Comparison of ENCODE assay signal across 8 mouse cellular contexts in genomic region chrX:74246693-74247092, GRCm38 (mm10). TPM values are rescaled to one million over a fixed set of nuclear protein-coding genes. Genes with fewer than 3 reads are reported as not detected.
DNase-seq lines count a peak whose midpoint lies in the region; ATAC-seq and TF ChIP-seq lines count a peak whose summit lies in the region.

No protein-coding gene starts in this region.

- no peaks in the 10 kb centered on the region for H3K27me3 ChIP-seq in embryonic facial prominence, embryonic 14.5 days (replicated peaks; ENCODE audit: control insufficient read depth, insufficient read depth, low read length)
- no peaks in the 10 kb centered on the region for H3K27me3 ChIP-seq in hindbrain, postnatal 0 days (ENCODE audit: insufficient read depth, low read length)

- H3K27ac ChIP-seq in embryonic facial prominence, embryonic 14.5 days (replicated peaks; ENCODE audit: low read depth, low read length): peak overlapping the region; percentile 88
- H3K27ac ChIP-seq in hindbrain, postnatal 0 days: peak overlapping the region; percentile 91; the same call in 1 of the 2 replicates

- WGBS in lung, adult 2 months: 31% methylated on average over 15 of the region's 15 CpGs
- 29% methylated on average over 14 of the region's 15 CpGs for WGBS in embryonic facial prominence, embryonic 14.5 days
- WGBS in hindbrain, postnatal 0 days: 27% methylated on average over 15 of the region's 15 CpGs

- peak; percentile 13 for ATAC-seq in embryonic facial prominence, embryonic 14.5 days (ENCODE audit: low read depth)
- ATAC-seq in hindbrain, postnatal 0 days: no peak; the same call in 1 of the 2 replicates
- 0 out of 2 replicates have a peak, but pooled peaks have one; percentile 2 for ATAC-seq in megakaryocyte progenitor cell, adult 5-6 weeks (replicated peaks; ENCODE audit: poor library complexity)
- ATAC-seq in megakaryocyte-erythroid progenitor cell, adult 5-6 weeks (replicated peaks; ENCODE audit: low FRiP score, low TSS enrichment, poor library complexity, severe bottlenecking): no peak

- TF ChIP-seq POLR2A in lung, adult 2 months (IDR thresholded peaks at IDR 0.05; ENCODE audit: borderline replicate concordance, extremely low read depth, low read depth, low read length): no peak

- no peaks in the 10 kb centered on the region for H3K9me3 ChIP-seq in embryonic facial prominence, embryonic 14.5 days (ENCODE audit: control insufficient read depth, low read length)
- no peaks in the 10 kb centered on the region for H3K9me3 ChIP-seq in hindbrain, postnatal 0 days (ENCODE audit: low read length)

- peak overlapping the region; percentile 54 for H3K9ac ChIP-seq in embryonic facial prominence, embryonic 14.5 days (ENCODE audit: low read depth, low read length)
- H3K9ac ChIP-seq in hindbrain, postnatal 0 days (replicated peaks; ENCODE audit: low read length): peak overlapping the region; percentile 44

- DNase-seq in lung, adult 2 months: peak; percentile 39
- no peak for DNase-seq in lung, postnatal 4 days
- no peak for DNase-seq in embryonic facial prominence, embryonic 14.5 days (ENCODE audit: low spot score)
- DNase-seq in hindbrain, postnatal 0 days (ENCODE audit: low spot score): no peak
- no peak for DNase-seq in cerebellum, postnatal 10 days
- no peak for DNase-seq in cerebellum, postnatal 14 days

- H3K36me3 ChIP-seq in embryonic facial prominence, embryonic 14.5 days (ENCODE audit: control insufficient read depth, insufficient read depth, low read length): peaks cover 14% of the 10 kb centered on the region
- no peaks in the 10 kb centered on the region for H3K36me3 ChIP-seq in hindbrain, postnatal 0 days (ENCODE audit: insufficient read depth, low read length)

- H3K4me2 ChIP-seq in embryonic facial prominence, embryonic 14.5 days (ENCODE audit: low read depth, low read length): peak overlapping the region; percentile 59
- H3K4me2 ChIP-seq in hindbrain, postnatal 0 days (ENCODE audit: low read depth, low read length): peak overlapping the region; percentile 68

- peak overlapping the region; percentile 78 for H3K4me3 ChIP-seq in lung, adult 2 months (replicated peaks; ENCODE audit: extremely low read depth, low read depth, low read length)
- peak overlapping the region; percentile 46 for H3K4me3 ChIP-seq in embryonic facial prominence, embryonic 14.5 days (ENCODE audit: low read depth, low read length)
- peak overlapping the region; percentile 48 for H3K4me3 ChIP-seq in hindbrain, postnatal 0 days (ENCODE audit: low read length)

- no peak for TF ChIP-seq CTCF in lung, adult 2 months (IDR thresholded peaks at IDR 0.05; ENCODE audit: insufficient read depth, low read length)
- TF ChIP-seq CTCF in hindbrain, postnatal 0 days (IDR thresholded peaks at IDR 0.05; ENCODE audit: low read depth): no peak

- no peaks in the 10 kb centered on the region; the same call in 1 of the 2 replicates for H3K4me1 ChIP-seq in lung, adult 2 months (ENCODE audit: control insufficient read depth, insufficient read depth, low read length)
- H3K4me1 ChIP-seq in embryonic facial prominence, embryonic 14.5 days (ENCODE audit: control insufficient read depth, insufficient read depth, low read length): peaks cover 3% of the 10 kb centered on the region; the same call in 1 of the 2 replicates
- H3K4me1 ChIP-seq in hindbrain, postnatal 0 days (ENCODE audit: insufficient read depth, low read length): no peaks in the 10 kb centered on the region

RNA-seq across cellular contexts. Expression of gene Flna, which starts 2.9 kb away (rescaled TPM):
- 579 and 648 TPM in 2 replicates for polyA plus RNA-seq in lung, adult 2 months (2012; rRNA removed)
- polyA plus RNA-seq in embryonic facial prominence, embryonic 14.5 days (2014; fragmentation: Nextera tagmentation; extraction: Ambion mirVana): 284 and 324 TPM in 2 replicates
- total RNA-seq in hindbrain, postnatal 0 days (2014; rRNA removed): 276 and 324 TPM in 2 replicates
- polyA plus RNA-seq in hindbrain, postnatal 0 days (2015; fragmentation: Nextera tagmentation; extraction: Ambion mirVana): 57.2 and 58.6 TPM in 2 replicates
- 158 and 196 TPM in 2 replicates for total RNA-seq in megakaryocyte progenitor cell, adult 5-6 weeks (2015)
- total RNA-seq in megakaryocyte progenitor cell, adult 5-6 weeks (2017): 495 and 504 TPM in 2 replicates
- 118 and 156 TPM in 2 replicates for total RNA-seq in megakaryocyte-erythroid progenitor cell, adult 5-6 weeks (2014; fragmentation: Nextera tagmentation)
- total RNA-seq in megakaryocyte-erythroid progenitor cell, adult 5-6 weeks (2017): 299 and 337 TPM in 2 replicates

RNA-seq across cellular contexts. Expression of gene Emd, which starts 7.8 kb away (rescaled TPM):
- 63.1 and 63.9 TPM in 2 replicates for polyA plus RNA-seq in lung, adult 2 months (2012; rRNA removed)
- polyA plus RNA-seq in embryonic facial prominence, embryonic 14.5 days (2014; fragmentation: Nextera tagmentation; extraction: Ambion mirVana): 26.1 and 26.9 TPM in 2 replicates
- 55.4 and 66.3 TPM in 2 replicates for total RNA-seq in hindbrain, postnatal 0 days (2014; rRNA removed)
- 15.6 and 18.2 TPM in 2 replicates for polyA plus RNA-seq in hindbrain, postnatal 0 days (2015; fragmentation: Nextera tagmentation; extraction: Ambion mirVana)
- total RNA-seq in megakaryocyte progenitor cell, adult 5-6 weeks (2015): 77.1 and 82.8 TPM in 2 replicates
- total RNA-seq in megakaryocyte progenitor cell, adult 5-6 weeks (2017): 86.7 and 91.7 TPM in 2 replicates
- 67.1 and 96.2 TPM in 2 replicates for total RNA-seq in megakaryocyte-erythroid progenitor cell, adult 5-6 weeks (2014; fragmentation: Nextera tagmentation)
- 74.5 and 113 TPM in 2 replicates for total RNA-seq in megakaryocyte-erythroid progenitor cell, adult 5-6 weeks (2017)

RNA-seq across cellular contexts. Expression of gene Rpl10, which starts 23.9 kb away (rescaled TPM):
- 1,085 and 1,289 TPM in 2 replicates for polyA plus RNA-seq in lung, adult 2 months (2012; rRNA removed)
- 898 and 935 TPM in 2 replicates for polyA plus RNA-seq in embryonic facial prominence, embryonic 14.5 days (2014; fragmentation: Nextera tagmentation; extraction: Ambion mirVana)
- 1,531 and 1,618 TPM in 2 replicates for total RNA-seq in hindbrain, postnatal 0 days (2014; rRNA removed)
- polyA plus RNA-seq in hindbrain, postnatal 0 days (2015; fragmentation: Nextera tagmentation; extraction: Ambion mirVana): 375 and 384 TPM in 2 replicates
- total RNA-seq in megakaryocyte progenitor cell, adult 5-6 weeks (2015): 3,920 and 4,047 TPM in 2 replicates
- total RNA-seq in megakaryocyte progenitor cell, adult 5-6 weeks (2017): 1,333 and 1,759 TPM in 2 replicates
- 4,546 and 4,933 TPM in 2 replicates for total RNA-seq in megakaryocyte-erythroid progenitor cell, adult 5-6 weeks (2014; fragmentation: Nextera tagmentation)
- total RNA-seq in megakaryocyte-erythroid progenitor cell, adult 5-6 weeks (2017): 1,280 and 1,947 TPM in 2 replicates

RNA-seq across cellular contexts. Expression of gene Taz, which starts 35.0 kb away (rescaled TPM):
- 99.6 and 108 TPM in 2 replicates for polyA plus RNA-seq in lung, adult 2 months (2012; rRNA removed)
- 61.5 and 63.1 TPM in 2 replicates for polyA plus RNA-seq in embryonic facial prominence, embryonic 14.5 days (2014; fragmentation: Nextera tagmentation; extraction: Ambion mirVana)
- total RNA-seq in hindbrain, postnatal 0 days (2014; rRNA removed): 51.5 and 81.2 TPM in 2 replicates
- 66.0 and 79.0 TPM in 2 replicates for polyA plus RNA-seq in hindbrain, postnatal 0 days (2015; fragmentation: Nextera tagmentation; extraction: Ambion mirVana)
- 44.5 and 53.5 TPM in 2 replicates for total RNA-seq in megakaryocyte progenitor cell, adult 5-6 weeks (2015)
- total RNA-seq in megakaryocyte progenitor cell, adult 5-6 weeks (2017): 25.8 and 31.0 TPM in 2 replicates
- 37.9 and 62.6 TPM in 2 replicates for total RNA-seq in megakaryocyte-erythroid progenitor cell, adult 5-6 weeks (2014; fragmentation: Nextera tagmentation)
- 37.0 and 41.7 TPM in 2 replicates for total RNA-seq in megakaryocyte-erythroid progenitor cell, adult 5-6 weeks (2017)

RNA-seq across cellular contexts. Expression of gene Dnase1l1, which starts 35.4 kb away (rescaled TPM):
- 26.1 and 38.3 TPM in 2 replicates for polyA plus RNA-seq in lung, adult 2 months (2012; rRNA removed)
- polyA plus RNA-seq in embryonic facial prominence, embryonic 14.5 days (2014; fragmentation: Nextera tagmentation; extraction: Ambion mirVana): 16.5 and 19.3 TPM in 2 replicates
- 3.5 and 3.6 TPM in 2 replicates for total RNA-seq in hindbrain, postnatal 0 days (2014; rRNA removed)
- polyA plus RNA-seq in hindbrain, postnatal 0 days (2015; fragmentation: Nextera tagmentation; extraction: Ambion mirVana): 4.1 and 4.3 TPM in 2 replicates
- 21.2 and 24.5 TPM in 2 replicates for total RNA-seq in megakaryocyte progenitor cell, adult 5-6 weeks (2015)
- total RNA-seq in megakaryocyte progenitor cell, adult 5-6 weeks (2017): 7.1 and 17.4 TPM in 2 replicates
- total RNA-seq in megakaryocyte-erythroid progenitor cell, adult 5-6 weeks (2014; fragmentation: Nextera tagmentation): 12.9 and 22.9 TPM in 2 replicates
- 15.6 and 28.0 TPM in 2 replicates for total RNA-seq in megakaryocyte-erythroid progenitor cell, adult 5-6 weeks (2017)

Comparison
In these comparisons a context has a peak if more than half of its experiments do, and no peak if none do; other contexts are left out.
1. ATAC-seq: peak in embryonic facial prominence, embryonic 14.5 days (single experiment) and megakaryocyte progenitor cell, adult 5-6 weeks (single experiment); none in hindbrain, postnatal 0 days (single experiment) and megakaryocyte-erythroid progenitor cell, adult 5-6 weeks (single experiment).
2. Peak in every context shown above with its lines, with median percentiles within 50 percentile points of each other: H3K4me3 ChIP-seq.